ENCODE assay signal across 17 mouse cellular contexts in the genomic region with DNA sequence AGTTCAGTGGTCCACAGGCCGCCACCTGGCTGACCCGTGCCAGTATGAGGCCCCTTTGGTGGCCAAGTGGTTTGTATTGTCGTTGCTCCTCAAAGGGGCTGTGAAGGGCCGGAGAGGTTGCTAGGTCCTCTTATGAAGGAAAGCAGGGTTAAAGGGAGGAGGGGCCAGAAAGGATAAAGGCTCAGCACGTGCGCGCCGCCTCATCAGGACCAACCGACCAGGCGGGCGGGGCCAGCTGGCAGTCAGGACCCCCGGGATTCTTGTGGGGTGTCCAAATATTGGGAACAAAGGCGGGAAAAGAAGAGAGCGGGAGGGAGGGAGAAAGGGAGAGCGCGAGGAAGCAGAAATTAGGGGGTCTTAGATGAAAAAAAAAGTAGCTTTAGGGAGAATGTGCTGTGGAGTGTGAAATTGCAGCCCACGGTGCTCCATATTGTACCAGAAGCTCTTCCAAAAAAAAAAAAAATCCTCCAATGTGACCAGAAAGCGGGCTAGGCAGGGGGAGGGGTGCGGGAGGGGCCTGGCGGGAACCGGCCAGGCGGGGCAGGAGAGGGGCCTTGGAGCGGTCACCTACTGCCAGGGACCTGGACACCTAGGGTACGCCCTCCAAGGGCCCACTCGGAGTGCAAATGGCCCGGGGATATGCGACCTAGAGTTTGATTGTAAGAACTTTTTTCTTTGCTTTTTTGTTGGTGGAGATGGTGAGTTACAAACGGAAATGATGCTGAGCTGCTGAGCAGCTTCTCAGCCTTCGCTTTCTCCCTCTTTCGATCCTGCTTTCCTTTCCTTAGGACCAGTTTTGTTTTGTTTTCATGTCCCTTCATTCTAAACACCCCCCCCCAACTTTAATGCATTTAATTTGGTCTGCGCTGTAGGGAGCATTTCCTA. TPM values are rescaled to one million over a fixed set of nuclear protein-coding genes. Genes with fewer than 3 reads are reported as not detected.
DNase-seq lines count a peak whose midpoint lies in the region; ATAC-seq lines count a peak whose summit lies in the region.
"Had no signal": no experiment of that assay in that cellular context is flagged by ENCODE, and none has a peak within 500 bp of the region (broad histone marks: within the 10 kb centered on the region; RNA-seq: fewer than 3 reads in every experiment).

No protein-coding gene starts in this region.

- H3K36me3 ChIP-seq in limb, embryonic 11.5 days (ENCODE audit: control insufficient read depth, insufficient read depth, low read length) = no peaks in the 10 kb centered on the region
- H3K36me3 ChIP-seq in limb, embryonic 10.5 days = no peaks in the 10 kb centered on the region
- H3K36me3 ChIP-seq in hindbrain, embryonic 11.5 days (ENCODE audit: control insufficient read depth, insufficient read depth, low read length) = no peaks in the 10 kb centered on the region
- H3K36me3 ChIP-seq in kidney, embryonic 14.5 days (ENCODE audit: control insufficient read depth, insufficient read depth, low read length) = no peaks in the 10 kb centered on the region
- H3K36me3 ChIP-seq in neural tube, embryonic 14.5 days (ENCODE audit: control insufficient read depth, insufficient read depth, low read length) = no peaks in the 10 kb centered on the region
- H3K36me3 ChIP-seq: heart, embryonic 12.5 days; limb, embryonic 12.5 days had no signal

- H3K4me1 ChIP-seq in limb, embryonic 11.5 days (ENCODE audit: control insufficient read depth, insufficient read depth, low read length) = peaks cover 17% of the 10 kb centered on the region
- peaks cover 52% of the 10 kb centered on the region for H3K4me1 ChIP-seq in limb, embryonic 10.5 days
- peaks cover 22% of the 10 kb centered on the region for H3K4me1 ChIP-seq in hindbrain, embryonic 11.5 days (replicated peaks; ENCODE audit: control insufficient read depth, insufficient read depth, low read length)
- peaks cover 8% of the 10 kb centered on the region; the same call in 1 of the 2 replicates for H3K4me1 ChIP-seq in kidney, embryonic 14.5 days (ENCODE audit: control insufficient read depth, insufficient read depth, low read length)
- peaks cover 15% of the 10 kb centered on the region for H3K4me1 ChIP-seq in neural tube, embryonic 14.5 days (ENCODE audit: control insufficient read depth, insufficient read depth, low read length)

- H3K9me3 ChIP-seq in limb, embryonic 11.5 days (ENCODE audit: control insufficient read depth, low read length) = no peaks in the 10 kb centered on the region
- no peaks in the 10 kb centered on the region for H3K9me3 ChIP-seq in limb, embryonic 10.5 days (replicated peaks)
- no peaks in the 10 kb centered on the region for H3K9me3 ChIP-seq in hindbrain, embryonic 11.5 days (ENCODE audit: control insufficient read depth, low read length)
- H3K9me3 ChIP-seq in kidney, embryonic 14.5 days (ENCODE audit: control insufficient read depth, low read length) = no peaks in the 10 kb centered on the region
- H3K9me3 ChIP-seq in neural tube, embryonic 14.5 days (ENCODE audit: control insufficient read depth, low read length) = no peaks in the 10 kb centered on the region
- H3K9me3 ChIP-seq: heart, embryonic 12.5 days; limb, embryonic 12.5 days had no signal

- no peak overlapping the region for H3K4me2 ChIP-seq in limb, embryonic 11.5 days (ENCODE audit: low read depth, severe bottlenecking)
- H3K4me2 ChIP-seq in hindbrain, embryonic 11.5 days (replicated peaks; ENCODE audit: low read depth, low read length) = 0 out of 2 replicates have a peak overlapping the region, but pooled peaks have one; percentile 14
- peak overlapping the region; percentile 69 for H3K4me2 ChIP-seq in kidney, embryonic 14.5 days (replicated peaks; ENCODE audit: low read depth, low read length)
- peak overlapping the region; percentile 35; the same call in 1 of the 2 replicates for H3K4me2 ChIP-seq in neural tube, embryonic 14.5 days (ENCODE audit: low read depth, low read length)
- H3K4me2 ChIP-seq: heart, embryonic 12.5 days; limb, embryonic 12.5 days had no signal

- H3K4me3 ChIP-seq in limb, embryonic 11.5 days (ENCODE audit: low read depth, low read length) = 0 out of 2 replicates have a peak overlapping the region, but pooled peaks have one; percentile 5
- H3K4me3 ChIP-seq in limb, embryonic 10.5 days = no peak overlapping the region
- no peak overlapping the region; the same call in 1 of the 2 replicates for H3K4me3 ChIP-seq in hindbrain, embryonic 11.5 days (ENCODE audit: low read depth, low read length)
- peak overlapping the region; percentile 57 for H3K4me3 ChIP-seq in kidney, embryonic 14.5 days (ENCODE audit: low read length)
- H3K4me3 ChIP-seq in neural tube, embryonic 14.5 days (ENCODE audit: low read depth, low read length) = no peak overlapping the region
- H3K4me3 ChIP-seq: erythroblast, embryonic 14.5 days; heart, embryonic 12.5 days; limb, embryonic 12.5 days had no signal

- peak; percentile 42 for DNase-seq in limb, embryonic 11.5 days (ENCODE audit: low spot score)
- no peak for DNase-seq in limb, embryonic 10.5 days (ENCODE audit: low spot score)
- peak; percentile 52 for DNase-seq in hindbrain, embryonic 11.5 days (ENCODE audit: low spot score)
- DNase-seq in lung, postnatal 10 days = no peak
- no peak for DNase-seq in frontal cortex, postnatal 25 days (ENCODE audit: low spot score in 2 of 2)
- DNase-seq: gastrocnemius, postnatal 10 days; heart, postnatal 4 days; layer of hippocampus, postnatal 36 days; lung, postnatal 4 days; thymus, adult 2 months had no signal

- H3K27me3 ChIP-seq in limb, embryonic 11.5 days (ENCODE audit: control insufficient read depth, insufficient read depth, low read length) = peaks cover 98% of the 10 kb centered on the region
- H3K27me3 ChIP-seq in limb, embryonic 10.5 days (ENCODE audit: low read depth, poor library complexity, severe bottlenecking) = peaks cover 100% of the 10 kb centered on the region
- H3K27me3 ChIP-seq in hindbrain, embryonic 11.5 days (ENCODE audit: control insufficient read depth, insufficient read depth, low read length) = peaks cover 96% of the 10 kb centered on the region
- H3K27me3 ChIP-seq in kidney, embryonic 14.5 days (ENCODE audit: control insufficient read depth, insufficient read depth, low read length) = peaks cover 66% of the 10 kb centered on the region
- peaks cover 42% of the 10 kb centered on the region for H3K27me3 ChIP-seq in neural tube, embryonic 14.5 days (ENCODE audit: control insufficient read depth, insufficient read depth, low read length)

- H3K27ac ChIP-seq in limb, embryonic 11.5 days (replicated peaks; ENCODE audit: low read depth, low read length) = no peak overlapping the region
- no peak overlapping the region for H3K27ac ChIP-seq in limb, embryonic 10.5 days
- peak overlapping the region; percentile 61; the same call in 1 of the 2 replicates for H3K27ac ChIP-seq in hindbrain, embryonic 11.5 days (ENCODE audit: low read depth, low read length)
- peak overlapping the region; percentile 97 for H3K27ac ChIP-seq in kidney, embryonic 14.5 days (ENCODE audit: low read depth, low read length)
- H3K27ac ChIP-seq in neural tube, embryonic 14.5 days (ENCODE audit: low read depth, low read length) = peak overlapping the region; percentile 78
- H3K27ac ChIP-seq: limb, embryonic 12.5 days had no signal

- no peak overlapping the region for H3K9ac ChIP-seq in limb, embryonic 11.5 days (ENCODE audit: low read length)
- H3K9ac ChIP-seq in hindbrain, embryonic 11.5 days (ENCODE audit: low read depth, low read length) = no peak overlapping the region
- H3K9ac ChIP-seq in kidney, embryonic 14.5 days (ENCODE audit: low read depth, low read length) = peak overlapping the region; percentile 87
- H3K9ac ChIP-seq in neural tube, embryonic 14.5 days (replicated peaks; ENCODE audit: low read depth, low read length) = no peak overlapping the region
- H3K9ac ChIP-seq: heart, embryonic 12.5 days; limb, embryonic 12.5 days had no signal

- no peak for ATAC-seq in limb, embryonic 11.5 days (ENCODE audit: insufficient number of reproducible peaks, low FRiP score, low TSS enrichment, low read depth)
- ATAC-seq in hindbrain, embryonic 11.5 days (ENCODE audit: low FRiP score) = no peak
- no peak for ATAC-seq in kidney, embryonic 14.5 days (ENCODE audit: low FRiP score, low TSS enrichment)
- ATAC-seq in neural tube, embryonic 14.5 days (ENCODE audit: low read depth) = no peak
- ATAC-seq in CD4-positive, CD25-positive, alpha-beta regulatory T cell, adult 4 months = no peak

- WGBS in limb, embryonic 11.5 days = 1% methylated on average over 31 of the region's 31 CpGs
- 1% methylated on average over 31 of the region's 31 CpGs for WGBS in limb, embryonic 10.5 days
- 1% methylated on average over 31 of the region's 31 CpGs for WGBS in hindbrain, embryonic 11.5 days
- WGBS in kidney, embryonic 14.5 days = 2% methylated on average over 31 of the region's 31 CpGs
- WGBS in neural tube, embryonic 14.5 days = 1% methylated on average over 31 of the region's 31 CpGs

RNA-seq across cellular contexts. Expression of gene Pax2, which starts 3.5 kb away (rescaled TPM):
- polyA plus RNA-seq in limb, embryonic 11.5 days (2014; fragmentation: Nextera tagmentation; extraction: Ambion mirVana) = 0.08 and 0.14 TPM in 2 replicates
- 0.05 and 0.20 TPM in 2 replicates for polyA plus RNA-seq in limb, embryonic 10.5 days (2016; fragmentation: Nextera tagmentation; extraction: Ambion mirVana)
- 9.3 and 11.1 TPM in 2 replicates for polyA plus RNA-seq in hindbrain, embryonic 11.5 days (2014; fragmentation: Nextera tagmentation; extraction: Ambion mirVana)
- polyA plus RNA-seq in kidney, embryonic 14.5 days (2014; fragmentation: Nextera tagmentation; extraction: Ambion mirVana) = 43.3 and 55.9 TPM in 2 replicates
- 23.8 and 27.0 TPM in 2 replicates for polyA plus RNA-seq in neural tube, embryonic 14.5 days (2014; fragmentation: Nextera tagmentation; extraction: Ambion mirVana)
- polyA plus RNA-seq in CD4-positive, CD25-positive, alpha-beta regulatory T cell, adult 4 months (2017; shearing (Covaris generic)) = under 1 TPM in 1 of 2 experiments, not detected in 1; 0.13 TPM
- polyA plus RNA-seq: erythroblast, embryonic 14.5 days; heart, embryonic 12.5 days; limb, embryonic 12.5 days; liver, embryonic 16.5 days had no signal

Comparison
In these comparisons a context has a peak if more than half of its experiments do, and no peak if none do; other contexts are left out.
1. DNase-seq: peak in limb, embryonic 11.5 days (single experiment) and hindbrain, embryonic 11.5 days (single experiment); none in limb, embryonic 10.5 days (single experiment), lung, postnatal 10 days (single experiment) and frontal cortex, postnatal 25 days (0 of 2).
2. H3K4me3 ChIP-seq: peak in limb, embryonic 11.5 days (single experiment) and kidney, embryonic 14.5 days (single experiment); none in limb, embryonic 10.5 days (single experiment), hindbrain, embryonic 11.5 days (single experiment) and neural tube, embryonic 14.5 days (single experiment).
3. H3K27ac ChIP-seq: peak in hindbrain, embryonic 11.5 days (single experiment), kidney, embryonic 14.5 days (single experiment) and neural tube, embryonic 14.5 days (single experiment); none in limb, embryonic 11.5 days (single experiment) and limb, embryonic 10.5 days (single experiment).